Mouse (Mus musculus): Measurements from ENCODE around the gene Cacna1c.

Gene Cacna1c

GRCm38 (mm10) chr6:118796393-118796792, 399.8 kb downstream of the Cacna1c start:
- no peak for DNase-seq (ENCODE audit: low spot score)

- no peak for DNase-seq (ENCODE audit: low spot score)
These were observed 400.5 kb downstream of the Cacna1c start for GRCm38 (mm10) chr6:118795716-118796115.

GRCm38 (mm10) chr6:118791921-118792368, 404.3 kb downstream of the Cacna1c start:
- no peak for DNase-seq (ENCODE audit: low spot score)

- no peak for DNase-seq (ENCODE audit: low spot score)
These were observed 408.3 kb downstream of the Cacna1c start for GRCm38 (mm10) chr6:118787933-118788332.

GRCm38 (mm10) chr6:118780280-118780679, 415.9 kb downstream of the Cacna1c start:
- DNase-seq (ENCODE audit: low spot score) = no peak

- no peak for DNase-seq (ENCODE audit: low spot score)
These were observed 417.0 kb downstream of the Cacna1c start for GRCm38 (mm10) chr6:118779201-118779600.

- no peak for DNase-seq (ENCODE audit: low spot score)
These were observed 418.8 kb downstream of the Cacna1c start for GRCm38 (mm10) chr6:118777457-118777856.

GRCm38 (mm10) chr6:118776459-118776858, 419.8 kb downstream of the Cacna1c start:
- no peak for DNase-seq (ENCODE audit: low spot score)

GRCm38 (mm10) chr6:118772581-118772980, 423.6 kb downstream of the Cacna1c start:
- DNase-seq (ENCODE audit: low spot score) = no peak

GRCm38 (mm10) chr6:118771121-118771520, 425.1 kb downstream of the Cacna1c start:
- DNase-seq (ENCODE audit: low spot score) = no peak

GRCm38 (mm10) chr6:118770396-118770795, 425.8 kb downstream of the Cacna1c start:
- no peak for DNase-seq (ENCODE audit: low spot score)

- DNase-seq (ENCODE audit: low spot score) = no peak
These were observed 426.4 kb downstream of the Cacna1c start for GRCm38 (mm10) chr6:118769792-118770191.

- no peak for DNase-seq (ENCODE audit: low spot score)
These were observed 428.5 kb downstream of the Cacna1c start for GRCm38 (mm10) chr6:118767698-118768097.

- DNase-seq (ENCODE audit: low spot score) = no peak
These were observed 431.0 kb downstream of the Cacna1c start for GRCm38 (mm10) chr6:118765261-118765660.

- no peak for DNase-seq (ENCODE audit: low spot score)
These were observed 437.2 kb downstream of the Cacna1c start for GRCm38 (mm10) chr6:118759015-118759414.

- no peak for DNase-seq (ENCODE audit: low spot score)
These were observed 437.8 kb downstream of the Cacna1c start for GRCm38 (mm10) chr6:118758290-118758907.

GRCm38 (mm10) chr6:118757533-118758289, 438.5 kb downstream of the Cacna1c start:
- no peak for DNase-seq (ENCODE audit: low spot score)

- DNase-seq (ENCODE audit: low spot score) = peak; percentile 50
These were observed 439.7 kb downstream of the Cacna1c start for GRCm38 (mm10) chr6:118756511-118756910.

- DNase-seq (ENCODE audit: low spot score) = no peak
These were observed 440.4 kb downstream of the Cacna1c start for GRCm38 (mm10) chr6:118755768-118756167.

GRCm38 (mm10) chr6:118754439-118754838, 441.8 kb downstream of the Cacna1c start:
- no peak for DNase-seq (ENCODE audit: low spot score)

GRCm38 (mm10) chr6:118753787-118754186, 442.4 kb downstream of the Cacna1c start:
- DNase-seq (ENCODE audit: low spot score) = no peak

- no peak for DNase-seq (ENCODE audit: low spot score)
These were observed 443.2 kb downstream of the Cacna1c start for GRCm38 (mm10) chr6:118753064-118753463.

- no peak for DNase-seq (ENCODE audit: low spot score)
These were observed 446.9 kb downstream of the Cacna1c start for GRCm38 (mm10) chr6:118749285-118749684.
